Mouse (Mus musculus) B cell, adult 2 months (primary cell): ENCODE results near the gene Cdr2l.
"Not testable (repeated sequence)": the region's sequence is repeated elsewhere in the genome, so short reads cannot be mapped to it uniquely, and the experiment has no call there.

ENCODE experiments used
- DNase-seq, 2 experiments: peaks; one replicate each; pipeline ENCODE4 v3.0.0; 2022

Gene Cdr2l

GRCm38 (mm10) chr11:115372015-115372414 lies 9.7 kb upstream of the Cdr2l start:
- DNase-seq, result no peak

DNA sequence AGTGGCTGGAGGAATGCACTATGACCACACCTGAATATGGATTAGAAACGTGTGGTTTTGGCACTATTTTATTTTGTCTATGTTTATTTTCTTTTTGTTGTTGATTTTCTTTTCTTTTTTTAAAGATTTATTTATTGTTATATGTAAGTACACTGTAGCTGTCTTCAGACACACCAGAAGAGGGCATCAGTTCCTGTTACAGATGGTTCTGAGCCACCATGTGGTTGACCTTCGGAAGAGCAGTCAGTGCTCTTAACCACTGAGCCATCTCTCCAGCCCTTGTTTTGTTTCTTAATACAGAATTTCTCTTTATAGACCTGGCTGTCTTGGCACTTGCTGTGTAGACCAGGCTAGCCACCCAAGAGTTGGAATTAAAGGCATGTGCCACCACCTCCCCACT lies 9.0 kb upstream of the Cdr2l start:
- no peak for DNase-seq

DNA sequence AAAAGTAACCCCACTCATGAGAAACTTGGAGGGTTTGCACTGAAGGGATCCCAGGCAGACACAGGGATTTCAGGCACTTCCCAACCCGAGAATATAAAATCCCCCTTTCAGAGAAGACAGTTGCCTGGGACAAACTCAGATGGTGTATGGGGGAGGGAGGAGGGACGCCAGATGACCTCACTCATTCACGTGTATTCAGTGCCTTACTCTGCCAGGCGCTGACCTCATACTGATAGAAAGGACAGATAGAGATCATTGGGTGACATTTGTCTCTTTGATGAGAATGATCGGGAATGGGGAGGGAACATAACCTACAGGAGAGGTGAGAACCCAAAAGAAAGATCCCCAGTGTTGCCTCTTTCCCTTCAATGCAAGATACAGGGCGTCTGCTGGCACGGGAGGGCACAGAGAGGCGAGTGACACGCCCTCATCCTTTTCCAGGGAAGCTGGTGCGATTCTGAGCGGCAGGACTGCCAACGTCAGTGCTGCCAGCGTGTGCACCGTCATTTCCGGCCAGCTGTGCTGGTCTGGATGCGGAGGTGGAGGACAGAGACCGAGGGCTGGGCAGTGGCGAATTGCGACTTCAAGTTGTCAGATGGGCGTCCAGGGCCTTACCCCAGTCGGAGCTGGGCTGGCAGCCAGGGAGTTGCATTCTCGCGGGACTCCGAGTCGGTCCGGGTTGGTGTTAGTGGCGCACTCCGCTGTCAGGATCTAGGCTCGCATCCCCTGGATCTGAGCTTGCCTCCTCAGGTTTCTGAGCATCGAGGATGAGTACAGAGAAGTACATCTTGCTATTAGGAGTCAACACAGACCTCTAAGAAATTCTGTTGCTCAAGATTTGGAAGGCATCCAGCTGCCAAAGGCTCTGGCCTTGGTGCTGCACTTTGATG lies 7.7 kb upstream of the Cdr2l start:
- no peak for DNase-seq

DNA sequence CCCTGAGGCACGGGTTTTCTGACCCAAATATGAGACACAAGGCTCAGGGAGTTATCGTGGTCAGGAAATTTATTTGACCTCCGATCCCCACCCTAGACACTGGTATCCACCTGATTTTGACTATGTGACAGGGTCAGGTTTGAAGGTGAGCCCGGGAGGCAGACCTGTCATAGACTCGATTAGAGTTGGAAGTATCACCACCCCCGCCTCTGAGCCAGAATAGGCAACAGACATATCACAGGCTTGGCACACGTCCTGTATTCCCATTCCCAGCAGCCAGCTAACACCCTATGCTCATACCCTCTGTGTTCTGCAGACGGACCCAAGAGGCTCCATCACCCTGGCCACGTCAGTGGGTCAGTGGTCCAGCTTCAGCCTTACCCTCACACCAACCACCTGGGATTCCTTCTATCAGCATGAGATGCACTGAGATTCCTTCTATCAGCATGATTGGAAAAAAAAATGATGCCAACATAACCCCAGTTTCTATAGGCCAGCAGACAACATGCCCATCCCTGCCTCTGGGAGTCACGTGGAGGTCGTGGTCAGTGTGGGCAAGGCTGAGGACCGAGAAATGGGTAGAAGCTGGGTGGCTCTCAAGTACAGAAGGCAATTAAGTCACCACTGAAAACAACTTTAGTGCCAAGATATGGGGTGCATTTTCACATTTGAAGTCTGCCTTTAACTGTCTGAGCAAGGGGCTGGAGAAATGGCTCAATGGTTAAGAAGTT lies 6.9 kb upstream of the Cdr2l start:
- no peak for DNase-seq

DNA sequence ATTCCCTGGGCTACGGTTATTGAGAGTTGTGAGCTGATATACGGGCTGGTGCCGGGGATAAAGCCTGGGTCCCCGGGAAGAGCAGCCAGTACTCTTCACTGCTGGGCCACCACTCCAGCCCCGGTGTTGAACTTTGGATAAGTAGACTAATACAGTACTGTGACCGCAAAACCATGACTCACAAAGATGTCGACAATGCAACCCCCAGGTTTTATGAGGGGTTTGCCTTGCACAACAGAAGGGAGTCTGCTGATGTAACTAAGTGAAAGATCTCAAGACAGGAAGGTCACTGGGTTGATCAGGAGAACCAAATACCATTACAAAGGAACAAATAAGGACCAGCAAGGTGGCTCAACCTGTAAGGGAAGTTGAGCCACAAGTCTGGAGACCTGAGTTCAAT lies 5.0 kb upstream of the Cdr2l start:
- no peak for DNase-seq

GRCm38 (mm10) chr11:115377254-115377653 lies 4.5 kb upstream of the Cdr2l start:
- DNase-seq, result no peak

DNA sequence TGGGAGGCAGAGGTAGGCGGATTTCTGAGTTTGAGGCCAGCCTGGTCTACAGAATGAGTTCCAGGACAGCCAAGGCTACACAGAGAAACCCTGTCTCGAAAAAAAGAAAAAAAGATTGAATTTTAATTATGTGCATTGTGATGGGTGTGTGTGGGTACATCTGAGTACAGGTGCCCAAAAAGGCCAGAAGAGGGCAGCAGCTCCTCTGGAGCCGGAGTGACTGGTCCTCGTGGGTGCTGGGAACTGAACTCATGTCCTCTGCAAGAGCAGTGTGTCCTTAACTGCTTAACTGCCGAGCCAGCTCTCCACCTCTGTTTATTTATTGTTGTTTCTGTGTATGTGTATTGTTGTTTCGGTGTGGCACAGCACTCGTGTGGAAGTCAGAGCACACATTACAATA lies 3.9 kb upstream of the Cdr2l start:
- no peak for DNase-seq

DNA sequence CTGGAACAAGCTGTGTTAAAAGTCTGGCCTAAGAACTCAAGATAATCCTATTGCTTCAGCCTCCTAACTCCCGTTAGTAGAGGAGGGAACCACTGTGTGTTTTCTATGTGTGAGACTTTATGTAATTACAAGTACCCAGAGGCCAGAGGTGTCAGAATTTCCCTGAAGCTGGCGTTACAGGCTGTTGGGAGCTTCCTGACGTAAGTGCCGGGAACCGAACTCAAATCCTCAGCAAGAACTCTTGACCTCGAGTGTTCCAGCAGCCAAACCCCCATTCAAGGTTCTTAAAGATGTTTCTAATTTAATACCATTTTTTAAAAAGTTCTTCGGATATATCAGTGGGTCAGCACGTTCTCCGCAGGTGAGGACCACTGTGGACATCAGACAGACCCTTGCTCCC lies 440 bp upstream of the Cdr2l start:
- no peak for DNase-seq

DNA sequence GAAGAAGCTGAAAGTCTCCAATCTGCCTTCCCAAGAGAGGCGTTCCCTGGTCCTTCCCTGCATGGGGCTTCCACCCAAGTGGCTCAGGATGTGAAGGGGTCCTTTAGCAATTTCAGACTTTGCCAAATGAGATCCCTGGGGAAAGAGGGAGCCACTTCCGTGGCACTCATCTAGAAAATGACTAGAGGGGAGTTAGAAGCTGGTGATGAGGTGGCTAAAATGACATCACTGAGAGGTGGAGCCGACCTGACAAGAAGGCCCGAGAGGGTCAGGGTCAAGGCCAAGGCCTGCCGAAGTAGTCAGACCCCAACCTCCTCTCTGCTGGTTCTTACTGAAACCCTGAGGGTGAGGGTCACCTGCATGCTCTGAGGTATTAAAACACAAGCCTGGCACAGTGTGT lies 1.2 kb downstream of the Cdr2l start:
- no peak for DNase-seq

DNA sequence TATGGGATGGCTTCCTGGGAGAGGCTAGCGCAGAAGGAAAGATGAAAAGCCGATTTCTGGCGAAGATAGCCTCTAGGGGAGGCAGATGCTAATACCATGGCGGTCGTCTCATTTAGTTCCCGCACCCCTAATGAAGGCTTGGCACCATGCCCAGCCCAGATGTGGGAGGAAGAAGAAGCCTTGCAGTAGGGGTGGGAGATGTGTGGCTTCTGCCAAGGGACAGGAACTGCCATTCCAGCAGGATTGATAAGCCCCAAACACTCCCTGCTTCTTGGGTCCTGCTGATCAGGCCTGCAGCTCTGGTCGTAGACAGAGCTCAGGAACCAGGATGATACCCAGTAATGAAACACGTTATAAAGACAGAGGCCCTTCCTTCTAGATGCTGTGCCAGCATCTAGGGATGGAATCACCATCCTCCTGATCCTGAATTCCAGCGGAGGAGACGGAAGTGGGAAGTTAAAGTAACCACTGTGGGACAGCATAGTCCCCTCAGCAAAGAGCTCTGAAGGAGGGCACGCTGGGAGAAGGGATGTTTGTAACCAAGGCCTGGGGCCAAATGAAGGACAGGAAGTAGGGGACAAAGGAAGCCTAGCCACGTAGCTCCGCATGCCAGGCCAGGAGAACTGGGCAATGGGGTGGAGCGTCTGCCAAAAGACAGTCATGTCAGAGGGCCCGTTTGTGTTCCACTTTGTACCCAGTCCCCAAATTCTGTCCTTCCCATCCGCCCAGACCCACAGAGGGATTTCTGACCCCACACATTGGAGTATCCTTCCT lies 2.2 kb downstream of the Cdr2l start:
- DNase-seq, result no peak

DNA sequence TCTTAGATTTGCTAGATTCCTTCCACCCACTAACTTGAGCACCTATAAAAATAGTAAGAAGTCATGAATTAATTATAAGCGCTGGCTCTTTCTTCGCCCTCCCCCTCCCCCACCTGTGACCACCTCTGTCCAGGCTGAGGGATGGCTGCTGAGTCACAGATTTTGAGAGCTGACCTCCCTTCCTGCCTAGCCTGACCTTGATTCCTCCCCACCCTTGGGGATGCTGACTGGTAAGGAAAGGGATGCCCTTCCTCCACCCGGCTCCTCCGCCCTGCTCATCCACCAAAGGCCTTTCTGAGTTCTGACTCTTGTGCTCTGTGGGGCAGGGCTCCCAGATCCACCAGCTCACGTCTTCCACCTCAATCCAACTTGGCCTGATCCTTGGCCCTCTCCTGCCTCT lies 2.9 kb downstream of the Cdr2l start:
- no peak for DNase-seq

DNA sequence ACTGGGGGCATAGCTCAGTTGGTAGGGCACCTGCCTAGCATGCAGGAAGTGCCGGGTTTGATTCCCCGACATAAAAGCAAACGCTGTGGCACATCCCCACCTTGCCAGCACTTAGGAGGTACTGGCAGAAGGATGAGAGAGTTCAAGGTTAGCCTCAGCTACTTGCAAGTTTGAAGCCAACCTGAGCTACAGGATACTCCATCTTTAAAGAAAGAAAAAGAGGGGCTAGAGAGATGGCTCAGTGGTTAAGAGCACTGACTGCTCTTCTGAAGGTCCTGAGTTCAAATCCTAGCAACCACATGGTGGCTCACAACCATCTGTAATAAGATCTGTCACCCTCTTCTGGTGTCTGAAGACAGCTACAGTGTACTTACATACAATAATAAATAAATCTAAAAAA lies 5.1 kb downstream of the Cdr2l start:
- not testable (repeated sequence) for DNase-seq

GRCm38 (mm10) chr11:115391358-115391757 lies 9.6 kb downstream of the Cdr2l start:
- no peak for DNase-seq

DNA sequence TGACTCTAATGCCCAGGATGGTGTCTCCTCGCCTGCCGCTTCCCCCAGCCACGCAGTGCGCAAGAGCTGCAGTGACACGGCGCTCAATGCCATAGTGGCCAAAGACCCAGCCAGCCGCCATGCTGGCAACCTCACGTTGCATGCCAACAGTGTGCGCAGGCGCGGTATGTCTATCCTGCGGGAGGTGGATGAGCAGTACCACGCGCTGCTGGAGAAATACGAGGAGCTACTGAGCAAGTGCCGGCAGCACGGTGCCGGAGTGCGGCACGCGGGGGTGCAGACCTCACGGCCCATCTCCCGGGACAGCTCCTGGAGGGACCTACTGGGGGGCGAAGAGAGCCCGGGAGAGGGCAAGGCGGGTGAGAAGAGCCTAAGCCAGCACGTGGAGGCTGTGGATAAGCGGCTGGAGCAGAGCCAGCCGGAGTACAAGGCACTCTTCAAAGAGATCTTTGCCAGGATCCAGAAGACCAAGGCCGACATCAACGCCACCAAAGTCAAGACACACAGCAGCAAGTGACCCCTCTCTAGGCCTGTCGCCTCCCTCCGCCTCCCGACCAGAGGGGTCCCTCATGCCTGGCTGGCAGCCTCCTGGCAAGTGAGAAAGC lies 12.1 kb downstream of the Cdr2l start:
- no peak for DNase-seq

DNA sequence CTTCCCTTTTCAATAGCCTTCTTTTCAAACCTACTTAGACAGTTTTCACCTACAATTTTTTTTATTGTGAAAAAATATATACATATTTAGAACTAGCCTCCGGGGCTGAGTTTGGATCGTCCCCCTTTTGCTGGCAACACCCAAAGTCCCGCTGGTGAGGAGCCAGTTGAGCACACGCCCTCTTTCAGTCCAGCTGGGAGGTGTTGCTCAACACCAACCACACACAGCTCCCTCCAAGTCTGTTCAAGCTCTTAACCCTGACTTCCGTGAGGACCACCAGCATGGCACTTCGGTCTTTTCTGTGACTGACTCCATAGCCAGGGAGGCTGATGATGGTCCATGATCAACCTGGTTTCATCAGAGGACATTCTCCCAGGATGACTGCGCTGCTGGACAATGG lies 16.4 kb downstream of the Cdr2l start:
- DNase-seq, result no peak

- no peak for DNase-seq
These were observed 18.4 kb downstream of the Cdr2l start for GRCm38 (mm10) chr11:115400126-115400525.

GRCm38 (mm10) chr11:115400630-115401391 lies 19.1 kb downstream of the Cdr2l start:
- DNase-seq, result no peak

DNA sequence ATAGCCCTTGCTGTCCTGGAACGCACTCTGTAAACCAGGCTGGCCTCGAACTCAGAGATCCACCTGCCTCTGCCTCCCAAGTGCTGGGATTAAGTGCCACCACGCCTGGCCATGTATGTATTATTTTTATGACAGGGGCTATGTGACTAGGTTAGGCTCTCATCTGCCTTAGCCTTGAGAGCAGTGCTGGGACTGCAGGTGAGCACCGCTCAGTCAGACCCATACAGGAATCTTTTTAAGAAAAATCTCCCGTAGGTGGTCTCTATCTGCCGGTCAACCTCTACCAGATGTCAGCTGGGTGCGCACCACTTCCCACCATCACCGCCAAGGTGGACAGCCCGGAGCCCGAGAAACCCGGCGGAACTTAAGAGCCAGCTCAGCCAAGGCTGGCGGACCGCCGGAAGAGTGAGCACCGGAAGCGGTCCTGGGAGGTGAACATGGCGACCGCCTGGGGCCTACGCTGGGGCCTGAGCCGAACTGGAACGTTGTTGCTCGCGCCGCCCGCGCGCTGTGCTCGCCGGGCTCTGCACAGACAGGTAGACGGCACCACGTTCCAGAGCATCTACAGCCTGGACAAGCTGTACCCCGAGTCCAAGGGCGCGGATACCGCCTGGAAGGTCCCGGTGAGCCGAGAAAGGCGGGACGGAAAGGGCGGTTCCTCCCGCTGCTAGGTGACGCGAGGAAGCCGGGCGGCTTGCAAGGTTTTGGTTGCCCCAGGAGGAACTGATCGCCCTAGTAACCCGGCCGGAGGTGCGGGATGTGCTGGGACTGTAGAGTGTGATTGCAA lies 21.8 kb downstream of the Cdr2l start, which contains the start of gene Mrpl58:
Gene Mrpl58, plus strand, starts transcription at position 415 of the 787 bp plus-strand sequence.
- DNase-seq, result peak; percentile 86 to 90

DNA sequence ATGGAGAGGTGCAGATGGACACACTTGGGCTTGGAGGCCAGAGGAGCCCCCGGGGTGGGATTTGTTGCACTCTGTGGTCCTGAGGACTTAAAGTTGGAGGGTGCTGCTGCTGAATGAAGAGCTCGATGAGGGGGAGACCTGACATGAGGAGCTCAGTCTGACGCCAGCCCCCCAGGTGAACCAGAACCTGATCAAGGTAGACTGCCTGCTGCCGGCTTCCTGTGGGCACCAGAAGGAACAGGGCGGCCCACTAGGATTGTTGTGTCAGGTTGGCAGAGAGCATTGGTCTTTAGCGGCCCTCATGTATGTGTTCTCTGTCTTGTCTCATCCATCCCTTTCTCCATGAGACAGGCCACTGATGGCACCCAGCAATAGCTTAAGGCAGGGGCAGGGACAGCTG lies 24.0 kb downstream of the Cdr2l start:
- DNase-seq, result no peak

DNA sequence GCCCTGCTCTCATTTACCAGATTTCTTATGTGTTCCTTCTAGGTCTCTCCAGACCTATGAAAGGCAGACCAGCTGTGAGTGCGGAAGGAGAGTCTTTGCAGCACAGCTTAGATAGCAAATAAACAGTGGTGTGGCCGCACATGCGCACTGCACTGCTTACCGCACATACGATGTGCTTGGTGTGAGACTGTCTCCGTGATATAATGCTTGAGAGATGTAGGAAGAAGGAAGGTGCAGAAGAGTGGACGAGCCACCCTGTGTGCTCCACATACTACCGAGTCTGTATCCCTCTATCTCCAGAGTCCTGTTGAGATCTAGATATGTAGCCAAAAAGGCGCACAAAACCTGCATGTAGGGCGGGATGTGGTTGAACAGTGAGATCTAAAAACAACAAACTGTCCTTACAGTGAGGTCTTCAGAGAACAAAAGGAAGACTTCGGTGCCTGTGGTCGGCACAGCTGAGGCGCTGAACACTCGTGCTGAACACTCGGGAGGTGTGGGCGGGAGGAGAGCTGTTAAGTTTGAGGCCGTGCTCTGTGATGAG lies 25.2 kb downstream of the Cdr2l start:
- DNase-seq, result no peak
